Comparison of ENCODE assay signal across 14 mouse cellular contexts in genomic region chr4:124618599-124618998, GRCm38 (mm10). TPM values are rescaled to one million over a fixed set of nuclear protein-coding genes. Genes with fewer than 3 reads are reported as not detected.
DNase-seq lines count a peak whose midpoint lies in the region; ATAC-seq and TF ChIP-seq lines count a peak whose summit lies in the region.
"Had no signal": no experiment of that assay in that cellular context is flagged by ENCODE, and none has a peak within 500 bp of the region (broad histone marks: within the 10 kb centered on the region; RNA-seq: fewer than 3 reads in every experiment).

No protein-coding gene starts in this region.

- H3K27ac ChIP-seq in kidney, embryonic 14.5 days (ENCODE audit: low read depth, low read length), result no peak overlapping the region
- peak overlapping the region; percentile 57 for H3K27ac ChIP-seq in hindbrain, embryonic 12.5 days
- no peak overlapping the region for H3K27ac ChIP-seq in midbrain, postnatal 0 days (ENCODE audit: low read depth, low read length)
- H3K27ac ChIP-seq: gastrocnemius, adult 2 months had no signal

- 11% methylated on average over 16 of the region's 16 CpGs for WGBS in kidney, embryonic 14.5 days
- WGBS in hindbrain, embryonic 12.5 days, result 9% methylated on average over 16 of the region's 16 CpGs
- 10% methylated on average over 16 of the region's 16 CpGs for WGBS in midbrain, postnatal 0 days

- DNase-seq in embryo, embryonic 10 days (ENCODE audit: low spot score), result peak; percentile 14
- no peak for DNase-seq in embryo, embryonic 9.5 days (ENCODE audit: extremely low spot score)
- DNase-seq in kidney, adult 18-20 months, result no peak
- no peak for DNase-seq in midbrain, postnatal 0 days (ENCODE audit: low spot score)
- DNase-seq in lung, postnatal 14 days, result no peak
- DNase-seq in ovary, postnatal 36 days (ENCODE audit: low spot score), result no peak
- DNase-seq: cerebellum, adult 18-20 months; gastrocnemius, adult 2 months; liver had no signal

- no peaks in the 10 kb centered on the region for H3K36me3 ChIP-seq in kidney, embryonic 14.5 days (ENCODE audit: control insufficient read depth, insufficient read depth, low read length)
- no peaks in the 10 kb centered on the region for H3K36me3 ChIP-seq in hindbrain, embryonic 12.5 days
- H3K36me3 ChIP-seq in midbrain, postnatal 0 days (ENCODE audit: insufficient read depth, low read length), result no peaks in the 10 kb centered on the region

- peak overlapping the region; percentile 25 for H3K4me2 ChIP-seq in kidney, embryonic 14.5 days (replicated peaks; ENCODE audit: low read depth, low read length)
- peak overlapping the region; percentile 34 for H3K4me2 ChIP-seq in hindbrain, embryonic 12.5 days (replicated peaks)
- H3K4me2 ChIP-seq in midbrain, postnatal 0 days (ENCODE audit: low read depth, low read length, poor library complexity, severe bottlenecking), result peak overlapping the region; percentile 20; the same call in 1 of the 2 replicates

- H3K4me1 ChIP-seq in kidney, embryonic 14.5 days (ENCODE audit: control insufficient read depth, insufficient read depth, low read length), result peaks cover 17% of the 10 kb centered on the region
- peaks cover 43% of the 10 kb centered on the region for H3K4me1 ChIP-seq in hindbrain, embryonic 12.5 days
- peaks cover 9% of the 10 kb centered on the region; the same call in 1 of the 2 replicates for H3K4me1 ChIP-seq in midbrain, postnatal 0 days (ENCODE audit: insufficient read depth, low read length)

- H3K4me3 ChIP-seq in kidney, embryonic 14.5 days (ENCODE audit: low read length), result no peak overlapping the region
- no peak overlapping the region for H3K4me3 ChIP-seq in hindbrain, embryonic 12.5 days
- no peak overlapping the region for H3K4me3 ChIP-seq in midbrain, postnatal 0 days (ENCODE audit: low read depth, low read length)
- H3K4me3 ChIP-seq: gastrocnemius, adult 2 months had no signal

- H3K9ac ChIP-seq in kidney, embryonic 14.5 days (ENCODE audit: low read depth, low read length), result peak overlapping the region; percentile 23; the same call in 1 of the 2 replicates
- H3K9ac ChIP-seq in hindbrain, embryonic 12.5 days, result no peak overlapping the region; the same call in 1 of the 2 replicates
- no peak overlapping the region for H3K9ac ChIP-seq in midbrain, postnatal 0 days (replicated peaks; ENCODE audit: low read length, poor library complexity, severe bottlenecking)

- H3K27me3 ChIP-seq in kidney, embryonic 14.5 days (ENCODE audit: control insufficient read depth, insufficient read depth, low read length), result no peaks in the 10 kb centered on the region
- H3K27me3 ChIP-seq in hindbrain, embryonic 12.5 days, result peaks cover 5% of the 10 kb centered on the region; the same call in 1 of the 2 replicates
- H3K27me3 ChIP-seq in midbrain, postnatal 0 days (ENCODE audit: insufficient read depth, low read length), result peaks cover 3% of the 10 kb centered on the region; the same call in 1 of the 2 replicates

- ATAC-seq in kidney, embryonic 14.5 days (ENCODE audit: low FRiP score, low TSS enrichment), result no peak
- ATAC-seq in hindbrain, embryonic 12.5 days (ENCODE audit: low FRiP score), result no peak; the same call in 1 of the 2 replicates
- ATAC-seq in midbrain, postnatal 0 days (ENCODE audit: low FRiP score), result no peak

- no peak for TF ChIP-seq CTCF in midbrain, postnatal 0 days (IDR thresholded peaks at IDR 0.05)

- H3K9me3 ChIP-seq in kidney, embryonic 14.5 days (ENCODE audit: control insufficient read depth, low read length), result no peaks in the 10 kb centered on the region
- no peaks in the 10 kb centered on the region for H3K9me3 ChIP-seq in hindbrain, embryonic 12.5 days (replicated peaks)
- no peaks in the 10 kb centered on the region for H3K9me3 ChIP-seq in midbrain, postnatal 0 days (ENCODE audit: low read length)

RNA-seq across cellular contexts. Expression of gene 3100002H09Rik, which starts 8.0 kb away (rescaled TPM):
- polyA plus RNA-seq in kidney, embryonic 14.5 days (2014; fragmentation: Nextera tagmentation; extraction: Ambion mirVana), result not detected in 2 replicates
- polyA plus RNA-seq in hindbrain, embryonic 12.5 days (2016; fragmentation: Nextera tagmentation; extraction: Ambion mirVana), result 0.75 and 1.0 TPM in 2 replicates
- not detected in 2 replicates for total RNA-seq in midbrain, postnatal 0 days (2014; rRNA removed)
- polyA plus RNA-seq in midbrain, postnatal 0 days (2015; fragmentation: Nextera tagmentation; extraction: Ambion mirVana), result 0.19 TPM in 1 of 2 replicates, not detected in the other
- total RNA-seq: adrenal gland, postnatal 4 days; gastrocnemius, adult 2 months; monocyte, adult 5-6 weeks had no signal
- polyA plus RNA-seq: lung, embryonic 16.5 days had no signal

RNA-seq across cellular contexts. Expression of gene Pou3f1, which starts 38.0 kb away (rescaled TPM):
- 1.6 and 1.7 TPM in 2 replicates for polyA plus RNA-seq in kidney, embryonic 14.5 days (2014; fragmentation: Nextera tagmentation; extraction: Ambion mirVana)
- 24.2 and 24.4 TPM in 2 replicates for polyA plus RNA-seq in hindbrain, embryonic 12.5 days (2016; fragmentation: Nextera tagmentation; extraction: Ambion mirVana)
- 17.7 and 19.8 TPM in 2 replicates for total RNA-seq in midbrain, postnatal 0 days (2014; rRNA removed)
- polyA plus RNA-seq in midbrain, postnatal 0 days (2015; fragmentation: Nextera tagmentation; extraction: Ambion mirVana), result 11.4 and 11.5 TPM in 2 replicates
- total RNA-seq: monocyte, adult 5-6 weeks had no signal
